Mouse (Mus musculus) spleen, adult 2 months (tissue): ENCODE results near the gene Ddc.

Experiments used
- CTCF ChIP-seq: fragments of 200-500 bp; IDR thresholded peaks from 2 replicates; pipeline ENCODE4 v1.5.1; 2011; ENCODE audit warnings: mild to moderate bottlenecking, inconsistent platforms; ENCODE audit not compliant: insufficient read depth, insufficient read length, insufficient replicate concordance; ENCODE audit errors: extremely low read depth
- POLR2A ChIP-seq: fragments of 200-500 bp; IDR thresholded peaks from 2 replicates; pipeline ENCODE4 v1.6.1; 2011; ENCODE audit warnings: low read depth, low read length, inconsistent platforms

- TF ChIP-seq POLR2A (no peak), CTCF (no peak)
These were observed 93.5 kb downstream of the Ddc start for GRCm38 (mm10) chr11:11804421-11804820.
